Comparison of ENCODE assay signal across 14 mouse cellular contexts in genomic region chr3:84301674-84302073, GRCm38 (mm10). TPM values are rescaled to one million over a fixed set of nuclear protein-coding genes. Genes with fewer than 3 reads are reported as not detected.
DNase-seq lines count a peak whose midpoint lies in the region; ATAC-seq and TF ChIP-seq lines count a peak whose summit lies in the region.
"Had no signal": no experiment of that assay in that cellular context is flagged by ENCODE, and none has a peak within 500 bp of the region (broad histone marks: within the 10 kb centered on the region; RNA-seq: fewer than 3 reads in every experiment).

No protein-coding gene starts in this region.

- H3K4me1 ChIP-seq in forebrain, embryonic 13.5 days = peaks cover 59% of the 10 kb centered on the region
- H3K4me1 ChIP-seq in forebrain, embryonic 11.5 days (replicated peaks; ENCODE audit: control insufficient read depth, insufficient read depth, low read length) = peaks cover 2% of the 10 kb centered on the region; the same call in 1 of the 2 replicates
- H3K4me1 ChIP-seq in forebrain, embryonic 15.5 days = peaks cover 64% of the 10 kb centered on the region
- H3K4me1 ChIP-seq in midbrain, embryonic 10.5 days = peaks cover 53% of the 10 kb centered on the region
- 0 out of 2 replicates have a peak, but pooled peaks cover 10% of the 10 kb centered on the region for H3K4me1 ChIP-seq in midbrain, postnatal 0 days (ENCODE audit: insufficient read depth, low read length)
- 0 out of 2 replicates have a peak, but pooled peaks cover 11% of the 10 kb centered on the region for H3K4me1 ChIP-seq in liver, embryonic 12.5 days

- peak overlapping the region; percentile 50 for H3K9ac ChIP-seq in forebrain, embryonic 13.5 days
- H3K9ac ChIP-seq in forebrain, embryonic 11.5 days (ENCODE audit: low read length) = no peak overlapping the region
- H3K9ac ChIP-seq in forebrain, embryonic 15.5 days (replicated peaks) = peak overlapping the region; percentile 17
- peak overlapping the region; percentile 36; the same call in 1 of the 2 replicates for H3K9ac ChIP-seq in midbrain, postnatal 0 days (replicated peaks; ENCODE audit: low read length, poor library complexity, severe bottlenecking)
- H3K9ac ChIP-seq in liver, embryonic 12.5 days = no peak overlapping the region
- H3K9ac ChIP-seq: liver, embryonic 13.5 days; lung, embryonic 14.5 days had no signal

- peak overlapping the region; percentile 84 for H3K4me2 ChIP-seq in forebrain, embryonic 13.5 days
- H3K4me2 ChIP-seq in forebrain, embryonic 11.5 days (ENCODE audit: low read depth, low read length, severe bottlenecking) = no peak overlapping the region
- H3K4me2 ChIP-seq in forebrain, embryonic 15.5 days (replicated peaks) = peak overlapping the region; percentile 70
- H3K4me2 ChIP-seq in midbrain, postnatal 0 days (ENCODE audit: low read depth, low read length, poor library complexity, severe bottlenecking) = peak overlapping the region; percentile 76
- H3K4me2 ChIP-seq in liver, embryonic 12.5 days = no peak overlapping the region
- H3K4me2 ChIP-seq: heart, embryonic 11.5 days; liver, embryonic 13.5 days; lung, embryonic 14.5 days had no signal

- H3K36me3 ChIP-seq in forebrain, embryonic 13.5 days (ENCODE audit: poor library complexity, severe bottlenecking) = peaks cover 10% of the 10 kb centered on the region; the same call in 1 of the 2 replicates
- H3K36me3 ChIP-seq in forebrain, embryonic 11.5 days (ENCODE audit: control insufficient read depth, insufficient read depth, low read length) = no peaks in the 10 kb centered on the region
- 0 out of 2 replicates have a peak, but pooled peaks cover 2% of the 10 kb centered on the region for H3K36me3 ChIP-seq in forebrain, embryonic 15.5 days
- H3K36me3 ChIP-seq in midbrain, embryonic 10.5 days = peaks cover 15% of the 10 kb centered on the region
- H3K36me3 ChIP-seq in midbrain, postnatal 0 days (ENCODE audit: insufficient read depth, low read length) = no peaks in the 10 kb centered on the region
- no peaks in the 10 kb centered on the region for H3K36me3 ChIP-seq in liver, embryonic 12.5 days
- H3K36me3 ChIP-seq: liver, embryonic 13.5 days had no signal

- no peaks in the 10 kb centered on the region for H3K9me3 ChIP-seq in forebrain, embryonic 13.5 days (replicated peaks)
- no peaks in the 10 kb centered on the region for H3K9me3 ChIP-seq in forebrain, embryonic 11.5 days (ENCODE audit: control insufficient read depth, low read length)
- H3K9me3 ChIP-seq in forebrain, embryonic 15.5 days = no peaks in the 10 kb centered on the region
- H3K9me3 ChIP-seq in midbrain, embryonic 10.5 days (replicated peaks) = no peaks in the 10 kb centered on the region
- H3K9me3 ChIP-seq in midbrain, postnatal 0 days (ENCODE audit: low read length) = no peaks in the 10 kb centered on the region
- no peaks in the 10 kb centered on the region for H3K9me3 ChIP-seq in liver, embryonic 12.5 days (replicated peaks)

- H3K4me3 ChIP-seq in forebrain, embryonic 13.5 days = peak overlapping the region; percentile 52
- no peak overlapping the region for H3K4me3 ChIP-seq in forebrain, embryonic 11.5 days (ENCODE audit: low read depth, low read length)
- H3K4me3 ChIP-seq in forebrain, embryonic 15.5 days = peak overlapping the region; percentile 49
- H3K4me3 ChIP-seq in midbrain, embryonic 10.5 days = peak overlapping the region; percentile 60; the same call in 1 of the 2 replicates
- peak overlapping the region; percentile 49; the same call in 1 of the 2 replicates for H3K4me3 ChIP-seq in midbrain, postnatal 0 days (ENCODE audit: low read depth, low read length)
- H3K4me3 ChIP-seq in liver, embryonic 12.5 days = no peak overlapping the region
- H3K4me3 ChIP-seq: liver, embryonic 13.5 days had no signal

- DNase-seq in forebrain, embryonic 11.5 days (ENCODE audit: low spot score) = no peak
- no peak for DNase-seq in midbrain, embryonic 10.5 days (ENCODE audit: low spot score)
- DNase-seq in midbrain, postnatal 0 days (ENCODE audit: low spot score) = no peak
- DNase-seq in testis, postnatal 10 days (ENCODE audit: low spot score) = no peak
- DNase-seq in adrenal gland, postnatal 4 days (ENCODE audit: low spot score in 2 of 2) = no peak

- no peak for ATAC-seq in forebrain, embryonic 13.5 days
- ATAC-seq in forebrain, embryonic 11.5 days (replicated peaks; ENCODE audit: low FRiP score) = no peak
- ATAC-seq in forebrain, embryonic 15.5 days (replicated peaks) = no peak
- no peak for ATAC-seq in midbrain, postnatal 0 days (ENCODE audit: low FRiP score)
- ATAC-seq in liver, embryonic 12.5 days = no peak
- ATAC-seq: CD4-positive, CD25-positive, alpha-beta regulatory T cell, adult 4 months; inflammation-experienced regulatory T-cells, adult 6 months had no signal

- no peak for TF ChIP-seq CTCF in midbrain, postnatal 0 days (IDR thresholded peaks at IDR 0.05)

- H3K27ac ChIP-seq in forebrain, embryonic 13.5 days = peak overlapping the region; percentile 21
- no peak overlapping the region for H3K27ac ChIP-seq in forebrain, embryonic 11.5 days (ENCODE audit: low read depth, low read length)
- H3K27ac ChIP-seq in forebrain, embryonic 15.5 days (replicated peaks) = peak overlapping the region; percentile 97
- peak overlapping the region; percentile 73 for H3K27ac ChIP-seq in midbrain, embryonic 10.5 days (replicated peaks)
- H3K27ac ChIP-seq in midbrain, postnatal 0 days (ENCODE audit: low read depth, low read length) = no peak overlapping the region
- H3K27ac ChIP-seq in liver, embryonic 12.5 days = no peak overlapping the region
- H3K27ac ChIP-seq: liver, embryonic 13.5 days had no signal

- 85% methylated on average over 4 of the region's 4 CpGs for WGBS in forebrain, embryonic 13.5 days
- 85% methylated on average over 4 of the region's 4 CpGs for WGBS in forebrain, embryonic 11.5 days
- 59% methylated on average over 4 of the region's 4 CpGs for WGBS in forebrain, embryonic 15.5 days
- 88% methylated on average over 4 of the region's 4 CpGs for WGBS in midbrain, embryonic 10.5 days
- WGBS in midbrain, postnatal 0 days = 63% methylated on average over 4 of the region's 4 CpGs
- WGBS in liver, embryonic 12.5 days (ENCODE audit: insufficient replicate concordance) = 68% methylated on average over 4 of the region's 4 CpGs

- no peaks in the 10 kb centered on the region for H3K27me3 ChIP-seq in forebrain, embryonic 13.5 days
- no peaks in the 10 kb centered on the region; the same call in 1 of the 2 replicates for H3K27me3 ChIP-seq in forebrain, embryonic 11.5 days (ENCODE audit: control insufficient read depth, insufficient read depth, low read length)
- H3K27me3 ChIP-seq in forebrain, embryonic 15.5 days = no peaks in the 10 kb centered on the region
- peaks cover 47% of the 10 kb centered on the region for H3K27me3 ChIP-seq in midbrain, embryonic 10.5 days (ENCODE audit: low read depth, poor library complexity, severe bottlenecking)
- no peaks in the 10 kb centered on the region for H3K27me3 ChIP-seq in midbrain, postnatal 0 days (ENCODE audit: insufficient read depth, low read length)
- peaks cover 56% of the 10 kb centered on the region for H3K27me3 ChIP-seq in liver, embryonic 12.5 days (replicated peaks)
- H3K27me3 ChIP-seq: Patski had no signal

RNA-seq across cellular contexts. Expression of gene Trim2, which starts 5.0 kb away (rescaled TPM):
- polyA plus RNA-seq in forebrain, embryonic 13.5 days (2015; fragmentation: Nextera tagmentation; extraction: Ambion mirVana) = 130 and 138 TPM in 2 replicates
- 63.0 and 70.3 TPM in 2 replicates for polyA plus RNA-seq in forebrain, embryonic 11.5 days (2014; fragmentation: Nextera tagmentation; extraction: Ambion mirVana)
- 188 and 194 TPM in 2 replicates for polyA plus RNA-seq in forebrain, embryonic 15.5 days (2015; fragmentation: Nextera tagmentation; extraction: Ambion mirVana)
- 81.7 and 116 TPM in 2 replicates for polyA plus RNA-seq in midbrain, embryonic 10.5 days (2016; fragmentation: Nextera tagmentation; extraction: Ambion mirVana)
- 269 and 291 TPM in 2 replicates for total RNA-seq in midbrain, postnatal 0 days (2014; rRNA removed)
- polyA plus RNA-seq in midbrain, postnatal 0 days (2015; fragmentation: Nextera tagmentation; extraction: Ambion mirVana) = 132 and 149 TPM in 2 replicates
- 4.0 and 5.2 TPM in 2 replicates for polyA plus RNA-seq in liver, embryonic 12.5 days (2016; fragmentation: Nextera tagmentation; extraction: Ambion mirVana)
- total RNA-seq in adrenal gland, postnatal 4 days (2021) = 10 to 100 TPM; 59.5 to 71.3 TPM

Comparison
In these comparisons a context has a peak if more than half of its experiments do, and no peak if none do; other contexts are left out.
1. H3K27ac ChIP-seq: peak in forebrain, embryonic 13.5 days (single experiment), forebrain, embryonic 15.5 days (single experiment) and midbrain, embryonic 10.5 days (single experiment); none in forebrain, embryonic 11.5 days (single experiment), midbrain, postnatal 0 days (single experiment) and liver, embryonic 12.5 days (single experiment).
2. H3K4me2 ChIP-seq: peak in forebrain, embryonic 13.5 days (single experiment), forebrain, embryonic 15.5 days (single experiment) and midbrain, postnatal 0 days (single experiment); none in forebrain, embryonic 11.5 days (single experiment) and liver, embryonic 12.5 days (single experiment).
3. H3K4me3 ChIP-seq: peak in forebrain, embryonic 13.5 days (single experiment), forebrain, embryonic 15.5 days (single experiment), midbrain, embryonic 10.5 days (single experiment) and midbrain, postnatal 0 days (single experiment); none in forebrain, embryonic 11.5 days (single experiment) and liver, embryonic 12.5 days (single experiment).
4. H3K9ac ChIP-seq: peak in forebrain, embryonic 13.5 days (single experiment), forebrain, embryonic 15.5 days (single experiment) and midbrain, postnatal 0 days (single experiment); none in forebrain, embryonic 11.5 days (single experiment) and liver, embryonic 12.5 days (single experiment).
5. RNA of gene Trim2, which starts 5.0 kb away (polyA plus RNA-seq): 188 to 194 TPM in forebrain, embryonic 15.5 days, 132 to 149 TPM in midbrain, postnatal 0 days, 130 to 138 TPM in forebrain, embryonic 13.5 days, 81.7 to 116 TPM in midbrain, embryonic 10.5 days and 63.0 to 70.3 TPM in forebrain, embryonic 11.5 days; 4.0 to 5.2 TPM in liver, embryonic 12.5 days; every median in the first group is over 10 times any median in the second.